Mouse (Mus musculus) lung, adult 2 months (tissue): ENCODE data around the gene Jaml. TPM values are rescaled to one million over a fixed set of nuclear protein-coding genes. Genes with fewer than 3 reads are reported as not detected.

Source experiments
- DNase-seq: peaks from one replicate; pipeline ENCODE4 v3.0.0; 2022
- H3K4me1 ChIP-seq: fragments of 200-500 bp; 2 replicates; pipeline ENCODE4 v1.6.1; 2011; ENCODE audit warnings: low read length; ENCODE audit not compliant: control insufficient read depth, insufficient read depth
- H3K4me3 ChIP-seq: fragments of 200-500 bp; replicated peaks from 2 replicates; pipeline ENCODE3; 2011; ENCODE audit warnings: low read depth, mild to moderate bottlenecking, control low read depth, low read length; ENCODE audit errors: extremely low read depth
- CTCF ChIP-seq: fragments of 200-500 bp; IDR thresholded peaks from 2 replicates; pipeline ENCODE4 v1.5.1; 2011; ENCODE audit warnings: mild to moderate bottlenecking, low read length, control low read depth; ENCODE audit not compliant: insufficient read depth
- POLR2A ChIP-seq: fragments of 200-500 bp; IDR thresholded peaks from 2 replicates; pipeline ENCODE4 v1.6.1; 2011; ENCODE audit warnings: low read depth, mild to moderate bottlenecking, control low read depth, low read length, borderline replicate concordance; ENCODE audit errors: extremely low read depth
- WGBS: fragments of 180-500 bp; shearing (Covaris S2); methylation state at CpG from one replicate; pipeline ENCODE4 v1.1.7; 2018; 5-methylcytosine and 5-hydroxymethylcytosine counted together
- polyA plus RNA-seq: library from polyadenylated mRNA; depleted of rRNA; stranded (reverse); fragments of >200 nt; gene quantifications from 2 replicates; pipeline ENCODE4 v1.2.3, GENCODE M21; 2012; rRNA removed

Gene Jaml
- polyA plus RNA-seq, 1 experiment = 1.3 TPM

- 28% methylated on average over 7 of the region's 7 CpGs for WGBS
- TF ChIP-seq CTCF (no peak), POLR2A (no peak)
- DNase-seq = no peak
- no peaks in the 10 kb centered on the region for H3K4me1 ChIP-seq
- no peak overlapping the region for H3K4me3 ChIP-seq
Observed at GRCm38 (mm10) chr9:45136442-45137169, 57.6 kb downstream of the Jaml start.

GRCm38 (mm10) chr9:45138191-45139032 is 59.4 kb downstream of the Jaml start, which contains the start of gene Scn4b:
TSS of gene Scn4b (plus strand) at chr9:45138395.
- peak within 1 kb of the TSS; percentile 5 for H3K4me3 ChIP-seq
- no peak for TF ChIP-seq POLR2A
- TF ChIP-seq CTCF = no peak
- DNase-seq = no peak
- no peaks in the 10 kb centered on the region for H3K4me1 ChIP-seq
- under 1% methylated on average over 75 of the region's 76 CpGs for WGBS

GRCm38 (mm10) chr9:45139082-45139481 is 60.1 kb downstream of the Jaml start:
- DNase-seq = no peak
- 8% methylated on average over 7 of the region's 7 CpGs for WGBS
- Histone ChIP-seq H3K4me3 (no peak overlapping the region), H3K4me1 (no peaks in the 10 kb centered on the region)
- no peak for TF ChIP-seq CTCF
- no peak for TF ChIP-seq POLR2A

- WGBS = 63% methylated on average over 7 of the region's 7 CpGs
- TF ChIP-seq CTCF (no peak), POLR2A (no peak)
- DNase-seq = no peak
- no peak overlapping the region for H3K4me3 ChIP-seq
- no peaks in the 10 kb centered on the region for H3K4me1 ChIP-seq
Observed at GRCm38 (mm10) chr9:45140945-45141344, 62.0 kb downstream of the Jaml start.

- Histone ChIP-seq H3K4me1 (no peaks in the 10 kb centered on the region), H3K4me3 (no peak overlapping the region)
- WGBS = 65% methylated on average over 3 of the region's 3 CpGs
- no peak for DNase-seq
- no peak for TF ChIP-seq POLR2A
- no peak for TF ChIP-seq CTCF
Observed at GRCm38 (mm10) chr9:45142686-45143085, 63.7 kb downstream of the Jaml start.

GRCm38 (mm10) chr9:45145533-45146266 is 66.7 kb downstream of the Jaml start:
- Histone ChIP-seq H3K4me1 (no peaks in the 10 kb centered on the region), H3K4me3 (no peak overlapping the region)
- WGBS = 7% methylated on average over 27 of the region's 27 CpGs
- DNase-seq = peak; percentile 10
- TF ChIP-seq POLR2A (no peak), CTCF (no peak)

GRCm38 (mm10) chr9:45146267-45146597 is 67.2 kb downstream of the Jaml start:
- under 1% methylated on average over 5 of the region's 5 CpGs for WGBS
- peak; percentile 54 for DNase-seq
- Histone ChIP-seq H3K4me1 (no peaks in the 10 kb centered on the region), H3K4me3 (no peak overlapping the region)
- TF ChIP-seq POLR2A = no peak
- TF ChIP-seq CTCF = peak; percentile 42; the same call in 1 of the 2 replicates

- DNase-seq = no peak
- Histone ChIP-seq H3K4me1 (no peaks in the 10 kb centered on the region), H3K4me3 (no peak overlapping the region)
- 59% methylated on average over 1 of the region's 1 CpGs for WGBS
- TF ChIP-seq CTCF (no peak), POLR2A (no peak)
Observed at GRCm38 (mm10) chr9:45150933-45151332, 72.0 kb downstream of the Jaml start.

GRCm38 (mm10) chr9:45153361-45153760 is 74.4 kb downstream of the Jaml start:
- TF ChIP-seq POLR2A = no peak
- TF ChIP-seq CTCF = no peak
- WGBS = 42% methylated on average over 7 of the region's 7 CpGs
- no peak for DNase-seq
- Histone ChIP-seq H3K4me3 (no peak overlapping the region), H3K4me1 (no peaks in the 10 kb centered on the region)

Other genes with a start within 250 kb of the Jaml start
- gene Kmt2a, start 197.9 kb upstream of the Jaml start, polyA plus RNA-seq = 18.8 and 22.6 TPM in 2 replicates
- gene Atp5l, start 158.4 kb upstream of the Jaml start, polyA plus RNA-seq = 105 and 150 TPM in 2 replicates
- gene Ube4a, start 113.6 kb upstream of the Jaml start, polyA plus RNA-seq = 7.3 and 13.6 TPM in 2 replicates
- 1.3 and 2.3 TPM in 2 replicates for gene Cd3g, start 98.8 kb upstream of the Jaml start, polyA plus RNA-seq
- 1.6 and 2.0 TPM in 2 replicates for gene Cd3d, start 97.4 kb upstream of the Jaml start, polyA plus RNA-seq
- gene Cd3e, start 69.6 kb upstream of the Jaml start, polyA plus RNA-seq = 3.0 and 4.8 TPM in 2 replicates
- gene Mpzl2, start 39.4 kb upstream of the Jaml start, polyA plus RNA-seq = 3.3 and 8.6 TPM in 2 replicates
- 1.2 and 10.7 TPM in 2 replicates for gene Mpzl3, start 24.0 kb upstream of the Jaml start, polyA plus RNA-seq
- gene Scn2b, start 38.6 kb downstream of the Jaml start, polyA plus RNA-seq = 0.38 and 0.39 TPM in 2 replicates
- 0.34 and 1.0 TPM in 2 replicates for gene Scn4b, start 59.2 kb downstream of the Jaml start, polyA plus RNA-seq
- gene BC049352, start 102.8 kb downstream of the Jaml start, polyA plus RNA-seq = not detected in 2 replicates
- 18.2 and 24.1 TPM in 2 replicates for gene Tmprss4, start 124.9 kb downstream of the Jaml start, polyA plus RNA-seq
- gene Il10ra, start 190.0 kb downstream of the Jaml start, polyA plus RNA-seq = 10.3 and 12.9 TPM in 2 replicates
- gene Tmprss13, start 239.9 kb downstream of the Jaml start, polyA plus RNA-seq = 1.1 and 6.6 TPM in 2 replicates